Mouse (Mus musculus) myocyte (in vitro differentiated cells): ENCODE measurements at regions not wholly inside any gene's neighbourhood (a gene's known extent, or its start where the extent isn't known, plus 50 kb on each side); places are given as distances from the start of the nearest gene placed in this dataset.

Experiments used
- H3K27me3 ChIP-seq: one replicate; pipeline ENCODE4 v1.6.1; 2011; ENCODE audit not compliant: control insufficient read depth, insufficient read depth, insufficient read length
- H3K36me3 ChIP-seq: one replicate; pipeline ENCODE4 v1.6.1; 2011; ENCODE audit not compliant: control insufficient read depth, insufficient read depth
- H3K4me2 ChIP-seq: one replicate; pipeline ENCODE4 v1.6.1; 2011; ENCODE audit warnings: low read depth, control low read depth
- H3K4me3 ChIP-seq: one replicate; pipeline ENCODE4 v1.5.1; 2011; ENCODE audit warnings: mild to moderate bottlenecking, control low read depth, moderate library complexity
- H3K79me2 ChIP-seq: one replicate; pipeline ENCODE4 v1.6.1; 2011; ENCODE audit not compliant: control insufficient read depth, insufficient read depth
- H3ac ChIP-seq: one replicate; pipeline ENCODE4 v1.6.1; 2011; ENCODE audit not compliant: control insufficient read depth, insufficient read length
- CEBPB ChIP-seq: IDR thresholded peaks from 2 replicates; pipeline ENCODE4 v1.6.1; 2011; ENCODE audit warnings: mild to moderate bottlenecking, moderate library complexity; ENCODE audit not compliant: poor library complexity, insufficient read depth, severe bottlenecking
- E2F4 ChIP-seq: IDR thresholded peaks from one replicate; pipeline ENCODE4 v1.6.1; 2011; ENCODE audit warnings: mild to moderate bottlenecking, control low read depth, moderate library complexity; ENCODE audit not compliant: insufficient read depth
- MAX ChIP-seq: IDR thresholded peaks from one replicate; pipeline ENCODE4 v1.6.1; 2011; ENCODE audit warnings: low read depth, mild to moderate bottlenecking, control low read depth
- MYOD1 ChIP-seq, 3 experiments: IDR thresholded peaks; one replicate each; pipeline ENCODE4 v1.6.1; 2011; ENCODE audit warnings: control low read depth in 2 of 3, low read depth in 2 of 3, mild to moderate bottlenecking in 2 of 3, moderate library complexity in 1 of 3; ENCODE audit not compliant: insufficient read length in 2 of 3, control insufficient read depth in 1 of 3
- MYOG ChIP-seq, 3 experiments: IDR thresholded peaks; one replicate each; pipeline ENCODE4 v1.6.1; 2011; ENCODE audit warnings: control low read depth in 2 of 3, low read depth in 2 of 3, mild to moderate bottlenecking in 2 of 3; ENCODE audit not compliant: insufficient read length in 2 of 3, control insufficient read depth in 1 of 3, insufficient read depth in 1 of 3
- POLR2A ChIP-seq: IDR thresholded peaks from one replicate; pipeline ENCODE4 v1.6.1; 2011; ENCODE audit warnings: low read depth, mild to moderate bottlenecking, control low read depth, moderate library complexity; ENCODE audit not compliant: insufficient read length
- POLR2AphosphoS2 ChIP-seq: IDR thresholded peaks from one replicate; pipeline ENCODE4 v1.6.1; 2011; ENCODE audit warnings: low read depth, control low read depth; ENCODE audit not compliant: insufficient read length
- REST ChIP-seq: IDR thresholded peaks from one replicate; pipeline ENCODE4 v1.6.1; 2011; ENCODE audit warnings: mild to moderate bottlenecking, control low read depth, moderate library complexity; ENCODE audit not compliant: insufficient read depth, insufficient read length
- SRF ChIP-seq: IDR thresholded peaks from one replicate; pipeline ENCODE4 v1.6.1; 2011; ENCODE audit warnings: low read depth; ENCODE audit not compliant: control insufficient read depth, insufficient read length
- TCF12 ChIP-seq: IDR thresholded peaks from one replicate; pipeline ENCODE4 v1.6.1; 2011; ENCODE audit warnings: mild to moderate bottlenecking, control low read depth; ENCODE audit not compliant: poor library complexity, insufficient read depth, severe bottlenecking
- TCF3 ChIP-seq: IDR thresholded peaks from one replicate; pipeline ENCODE4 v1.6.1; 2011; ENCODE audit warnings: low read depth, control low read depth; ENCODE audit not compliant: insufficient read length
- USF1 ChIP-seq: IDR thresholded peaks from one replicate; pipeline ENCODE4 v1.6.1; 2011; ENCODE audit warnings: low read depth, mild to moderate bottlenecking, control low read depth, moderate library complexity

- no peaks in the 10 kb centered on the region for H3K36me3 ChIP-seq
- H3K79me2 ChIP-seq = no peaks in the 10 kb centered on the region
- H3K4me3 ChIP-seq = no peak overlapping the region
- H3ac ChIP-seq = no peak overlapping the region
- no peak overlapping the region for H3K4me2 ChIP-seq
- no peaks in the 10 kb centered on the region for H3K27me3 ChIP-seq
- TF ChIP-seq MAX = no peak
- TF ChIP-seq CEBPB = no peak
- no peak for TF ChIP-seq TCF12
- TF ChIP-seq POLR2AphosphoS2 = no peak
- TF ChIP-seq TCF3 = no peak
- no peak for TF ChIP-seq MYOD1 (IDR thresholded peaks at IDR 0.05; ENCODE audit: control insufficient read depth in 1 of 3, insufficient read length in 2 of 3, low read depth in 2 of 3)
- TF ChIP-seq E2F4 = no peak
- no peak for TF ChIP-seq REST
- no peak for TF ChIP-seq MYOG (IDR thresholded peaks at IDR 0.05; ENCODE audit: control insufficient read depth in 1 of 3, insufficient read depth in 1 of 3, insufficient read length in 2 of 3, low read depth in 2 of 3)
- TF ChIP-seq USF1 = no peak
- no peak for TF ChIP-seq POLR2A
- no peak for TF ChIP-seq SRF
Measured at GRCm38 (mm10) chr14:108022066-108022465, 891.9 kb downstream of the Slitrk1 start.

- H3ac ChIP-seq = no peak overlapping the region
- H3K27me3 ChIP-seq = no peaks in the 10 kb centered on the region
- H3K36me3 ChIP-seq = no peaks in the 10 kb centered on the region
- H3K79me2 ChIP-seq = no peaks in the 10 kb centered on the region
- H3K4me3 ChIP-seq = no peak overlapping the region
- TF ChIP-seq REST = no peak
- no peak for TF ChIP-seq TCF3
- no peak for TF ChIP-seq SRF
- TF ChIP-seq USF1 = no peak
- no peak for TF ChIP-seq MAX
- TF ChIP-seq TCF12 = no peak
- TF ChIP-seq E2F4 = no peak
- no peak for TF ChIP-seq MYOG (IDR thresholded peaks at IDR 0.05; ENCODE audit: control insufficient read depth in 1 of 3, insufficient read depth in 1 of 3, insufficient read length in 2 of 3, low read depth in 2 of 3)
- TF ChIP-seq POLR2AphosphoS2 = no peak
- TF ChIP-seq POLR2A = no peak
- TF ChIP-seq MYOD1 (IDR thresholded peaks at IDR 0.05; ENCODE audit: control insufficient read depth in 1 of 3, insufficient read length in 2 of 3, low read depth in 2 of 3) = no peak
- no peak overlapping the region for H3K4me2 ChIP-seq
Measured at GRCm38 (mm10) chr14:108021331-108021730, 892.6 kb downstream of the Slitrk1 start.

- TF ChIP-seq CEBPB = no peak
- TF ChIP-seq REST = no peak
- no peak overlapping the region for H3K4me3 ChIP-seq
- H3K36me3 ChIP-seq = no peaks in the 10 kb centered on the region
- no peaks in the 10 kb centered on the region for H3K27me3 ChIP-seq
- H3ac ChIP-seq = no peak overlapping the region
- no peak overlapping the region for H3K4me2 ChIP-seq
- no peaks in the 10 kb centered on the region for H3K79me2 ChIP-seq
Measured at GRCm38 (mm10) chr14:107987752-107988285, 926.1 kb downstream of the Slitrk1 start.

- Histone ChIP-seq H3ac (no peak overlapping the region), H3K4me3 (no peak overlapping the region), H3K79me2 (no peaks in the 10 kb centered on the region), H3K4me2 (no peak overlapping the region), H3K36me3 (no peaks in the 10 kb centered on the region), H3K27me3 (no peaks in the 10 kb centered on the region)
- TF ChIP-seq CEBPB = no peak
- no peak for TF ChIP-seq E2F4
- TF ChIP-seq REST = no peak
- TF ChIP-seq SRF = no peak
- no peak for TF ChIP-seq USF1
- no peak for TF ChIP-seq MYOG (IDR thresholded peaks at IDR 0.05; ENCODE audit: control insufficient read depth in 1 of 3, insufficient read depth in 1 of 3, insufficient read length in 2 of 3, low read depth in 2 of 3)
- TF ChIP-seq POLR2AphosphoS2 = no peak
- no peak for TF ChIP-seq MYOD1 (IDR thresholded peaks at IDR 0.05; ENCODE audit: control insufficient read depth in 1 of 3, insufficient read length in 2 of 3, low read depth in 2 of 3)
- TF ChIP-seq MAX = no peak
- no peak for TF ChIP-seq TCF3
- TF ChIP-seq TCF12 = no peak
- TF ChIP-seq POLR2A = no peak
Measured at GRCm38 (mm10) chr14:107978141-107978540, 935.8 kb downstream of the Slitrk1 start.

DNA sequence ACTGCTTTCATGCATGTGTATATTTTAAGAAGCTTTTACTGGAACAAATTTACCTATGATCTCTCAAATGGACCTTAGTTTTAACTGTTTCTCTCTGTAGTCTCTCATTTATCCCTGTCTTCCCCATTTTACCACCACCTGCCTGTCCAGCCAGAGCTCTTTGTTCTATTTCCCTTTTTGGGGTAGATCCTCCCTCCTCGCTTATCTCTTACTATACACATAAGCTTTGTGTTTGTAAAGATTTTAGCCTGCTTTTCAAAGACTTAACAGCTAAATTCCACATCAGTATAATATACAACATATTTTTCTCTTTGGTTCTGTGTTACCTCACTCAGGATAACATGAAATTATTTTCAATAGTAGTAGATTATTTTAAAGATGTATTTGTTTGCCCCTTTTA lies 961.9 kb downstream of the Slitrk1 start:
- no peak for TF ChIP-seq USF1
- TF ChIP-seq MAX = no peak
- TF ChIP-seq POLR2A = no peak
- no peak for TF ChIP-seq POLR2AphosphoS2
- no peak for TF ChIP-seq MYOD1 (IDR thresholded peaks at IDR 0.05; ENCODE audit: control insufficient read depth in 1 of 3, insufficient read length in 2 of 3, low read depth in 2 of 3)
- TF ChIP-seq REST = no peak
- no peak for TF ChIP-seq TCF12
- H3ac ChIP-seq = no peak overlapping the region
- H3K79me2 ChIP-seq = no peaks in the 10 kb centered on the region
- H3K4me3 ChIP-seq = no peak overlapping the region
- H3K27me3 ChIP-seq = no peaks in the 10 kb centered on the region
- no peak overlapping the region for H3K4me2 ChIP-seq
- no peaks in the 10 kb centered on the region for H3K36me3 ChIP-seq
